Mouse (Mus musculus) 3134 (cell line): Measurements from ENCODE around the gene Gm21822.
"Not testable (repeated sequence)": the region's sequence is repeated elsewhere in the genome, so short reads cannot be mapped to it uniquely, and the experiment has no call there.

Experiments
- DNase-seq: peaks from one replicate; pipeline ENCODE4 v3.0.0-alpha.2; 2011; ENCODE audit warnings: low spot score; ENCODE audit not compliant: insufficient read length; ENCODE audit errors: extremely low read depth

Gene Gm21822

GRCm38 (mm10) chrY:18654182-18654581 is at the start of gene Gm21822:
Gm21822 (plus strand) TSS chrY:18654482.
- DNase-seq = not testable (repeated sequence)
